Comparison of ENCODE assay signal across 19 mouse cellular contexts in the genomic region with DNA sequence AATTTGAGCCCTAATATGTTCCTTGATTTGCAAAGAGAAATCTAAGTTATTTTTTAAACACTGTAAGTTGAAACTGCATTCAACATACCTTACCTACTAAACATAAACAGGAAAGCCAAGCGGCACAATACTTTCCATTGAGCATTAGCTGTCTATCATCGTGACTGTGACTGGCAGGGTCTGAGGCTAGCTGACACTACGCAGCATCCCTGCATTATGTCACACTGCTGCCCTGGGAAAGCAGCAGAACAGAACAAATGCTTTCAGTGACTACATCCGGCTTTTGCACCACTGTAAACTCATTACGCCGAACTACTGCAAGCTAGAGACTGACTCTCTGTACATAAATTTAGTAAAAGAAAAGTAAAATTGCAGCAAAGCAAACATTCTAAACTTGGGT. TPM values are rescaled to one million over a fixed set of nuclear protein-coding genes. Genes with fewer than 3 reads are reported as not detected.
"Had no signal": no experiment of that assay in that cellular context is flagged by ENCODE, and none has a peak within 500 bp of the region (broad histone marks: within the 10 kb centered on the region; RNA-seq: fewer than 3 reads in every experiment).

No protein-coding gene starts in this region.

- ATAC-seq: forebrain, embryonic 13.5 days; forebrain, embryonic 14.5 days; forebrain, embryonic 15.5 days; forebrain, embryonic 16.5 days; forebrain, postnatal 0 days had no signal

- DNase-seq: cerebellum, adult 9-11 months; cerebellum, postnatal 10 days; cerebellum, postnatal 14 days; cerebellum, postnatal 25 days; embryo, embryonic 11 days; forebrain, postnatal 0 days; gastrocnemius, adult 2 months; gastrocnemius, postnatal 10 days; gastrocnemius, postnatal 14 days; gastrocnemius, postnatal 25 days; gastrocnemius, postnatal 36 days; heart, adult 11 months; heart, adult 18-20 months; heart, adult 2 months had no signal

RNA-seq across cellular contexts. Expression of a gene that starts 23.1 kb away (rescaled TPM):
- polyA plus RNA-seq: erythroblast, embryonic 14.5 days had no signal
